Mouse (Mus musculus) bone marrow, adult 2 months (tissue): ENCODE measurements around the gene Hist1h3b.

Experiments
- CTCF ChIP-seq: fragments of 200-500 bp; IDR thresholded peaks from 2 replicates; pipeline ENCODE4 v1.5.1; 2011; ENCODE audit warnings: low read length, control low read depth; ENCODE audit not compliant: control insufficient read depth, insufficient read depth
- POLR2A ChIP-seq: fragments of 200-500 bp; IDR thresholded peaks from 2 replicates; pipeline ENCODE4 v1.6.1; 2011; ENCODE audit warnings: low read depth, mild to moderate bottlenecking, control low read depth, low read length, borderline replicate concordance; ENCODE audit not compliant: control insufficient read depth

- TF ChIP-seq CTCF, result no peak
- no peak for TF ChIP-seq POLR2A
Observed at GRCm38 (mm10) chr13:23740910-23741309, 11.2 kb upstream of the Hist1h3b start.
